Mouse (Mus musculus): Measurements from ENCODE around the gene Ceacam10.
"Not testable (repeated sequence)": the region's sequence is repeated elsewhere in the genome, so short reads cannot be mapped to it uniquely, and the experiment has no call there.

Ceacam10 gene

GRCm38 (mm10) chr7:24776918-24777317 is at the start of gene Ceacam10:
Gene Ceacam10 (plus strand): TSS chr7:24777206.
- not testable (repeated sequence) for DNase-seq

GRCm38 (mm10) chr7:24735970-24736670 is 40.9 kb upstream of the Ceacam10 start:
- DNase-seq: peak in 1 of 2 experiments; percentile 12

- DNase-seq: no peak
Measured at GRCm38 (mm10) chr7:24750695-24751094, 26.3 kb upstream of the Ceacam10 start.

GRCm38 (mm10) chr7:24751610-24752009 is 25.4 kb upstream of the Ceacam10 start:
- DNase-seq: no peak

- DNase-seq: no peak
Measured at GRCm38 (mm10) chr7:24753476-24753875, 23.5 kb upstream of the Ceacam10 start.

- no peak for DNase-seq
Measured at GRCm38 (mm10) chr7:24758520-24758919, 18.5 kb upstream of the Ceacam10 start.

GRCm38 (mm10) chr7:24760211-24760610 is 16.8 kb upstream of the Ceacam10 start, which contains the start of gene Cd177:
Gene Cd177 (minus strand): TSS chr7:24760311.
- no peak for DNase-seq

GRCm38 (mm10) chr7:24761161-24761560 is 15.8 kb upstream of the Ceacam10 start:
- no peak for DNase-seq

- DNase-seq: no peak
Measured at GRCm38 (mm10) chr7:24762574-24762973, 14.4 kb upstream of the Ceacam10 start.

GRCm38 (mm10) chr7:24771361-24771760 is 5.6 kb upstream of the Ceacam10 start:
- DNase-seq: no peak

- DNase-seq: no peak
Measured at GRCm38 (mm10) chr7:24773942-24774535, 3.0 kb upstream of the Ceacam10 start.

- DNase-seq: no peak
Measured at GRCm38 (mm10) chr7:24776145-24776544, 861 bp upstream of the Ceacam10 start.

GRCm38 (mm10) chr7:24797918-24798317 is 20.9 kb downstream of the Ceacam10 start:
- no peak for DNase-seq

- DNase-seq: no peak
Measured at GRCm38 (mm10) chr7:24802149-24802767, 25.3 kb downstream of the Ceacam10 start.

GRCm38 (mm10) chr7:24804826-24805225 is 27.8 kb downstream of the Ceacam10 start:
- no peak for DNase-seq

- no peak for DNase-seq
Measured at GRCm38 (mm10) chr7:24809041-24809440, 32.0 kb downstream of the Ceacam10 start.

- peak; percentile 69 to 85 for DNase-seq
Measured at GRCm38 (mm10) chr7:24817502-24817901, 40.5 kb downstream of the Ceacam10 start.

GRCm38 (mm10) chr7:24824452-24824851 is 47.4 kb downstream of the Ceacam10 start:
- DNase-seq: no peak

- no peak for DNase-seq
Measured at GRCm38 (mm10) chr7:24827181-24827580, 50.2 kb downstream of the Ceacam10 start.
